Mouse (Mus musculus) midbrain, embryonic 12.5 days (tissue): ENCODE data around the gene Olfr1205. TPM values are rescaled to one million over a fixed set of nuclear protein-coding genes. Genes with fewer than 3 reads are reported as not detected.

Experiments
- ATAC-seq: fragments of 200-750 bp; cut with Nextera tagmentation; 2 replicates; pipeline ENCODE4 v1.8.0; 2017; ENCODE audit warnings: low read depth, moderate TSS enrichment, moderate library complexity; ENCODE audit not compliant: low FRiP score
- H3K27ac ChIP-seq: fragments of 300-500 bp; sonication (generic); replicated peaks from 2 replicates; pipeline ENCODE4 v1.5.1; 2016; ENCODE audit warnings: mild to moderate bottlenecking
- H3K27me3 ChIP-seq: fragments of 300-500 bp; sonication (generic); 2 replicates; pipeline ENCODE4 v1.6.1; 2016; ENCODE audit warnings: mild to moderate bottlenecking
- H3K36me3 ChIP-seq: fragments of 300-500 bp; sonication (generic); 2 replicates; pipeline ENCODE4 v1.6.1; 2016
- H3K4me1 ChIP-seq: fragments of 300-500 bp; sonication (generic); 2 replicates; pipeline ENCODE4 v1.6.1; 2016
- H3K4me2 ChIP-seq: fragments of 300-500 bp; sonication (generic); replicated peaks from 2 replicates; pipeline ENCODE4 v1.6.1; 2016; ENCODE audit warnings: mild to moderate bottlenecking, moderate library complexity
- H3K4me3 ChIP-seq: fragments of 300-500 bp; sonication (generic); 2 replicates; pipeline ENCODE4 v1.5.1; 2016; ENCODE audit warnings: mild to moderate bottlenecking
- H3K9ac ChIP-seq: fragments of 300-500 bp; sonication (generic); replicated peaks from 2 replicates; pipeline ENCODE4 v1.6.1; 2016; ENCODE audit warnings: mild to moderate bottlenecking, moderate library complexity
- H3K9me3 ChIP-seq: fragments of 300-500 bp; sonication (generic); 2 replicates; pipeline ENCODE4 v1.6.1; 2016; ENCODE audit warnings: mild to moderate bottlenecking
- WGBS: fragments of 180-500 bp; shearing (Covaris S2); methylation state at CpG from one replicate; pipeline ENCODE4 v1.1.7; 2016; 5-methylcytosine and 5-hydroxymethylcytosine counted together
- polyA plus RNA-seq: library from polyadenylated mRNA; unstranded; fragments of >200 nt; fragmentation: Nextera tagmentation; extraction: Ambion mirVana; gene quantifications from 2 replicates; pipeline ENCODE4 v1.2.1, GENCODE M21; 2016

Olfr1205 gene
- not detected in 2 replicates for polyA plus RNA-seq

- Histone ChIP-seq H3K4me1 (no peaks in the 10 kb centered on the region), H3K27ac (no peak within 1 kb of the TSS), H3K4me3 (no peak within 1 kb of the TSS), H3K9me3 (0 out of 2 replicates have a peak, but pooled peaks cover 3% of the 10 kb centered on the region), H3K36me3 (no peaks in the 10 kb centered on the region), H3K27me3 (no peaks in the 10 kb centered on the region), H3K9ac (no peak within 1 kb of the TSS), H3K4me2 (no peak within 1 kb of the TSS)
- no peak for ATAC-seq
- 87% methylated on average over 2 of the region's 2 CpGs for WGBS
These were observed at the start of gene Olfr1205 for GRCm38 (mm10) chr2:88829437-88829836. Gene Olfr1205 (plus strand): TSS chr2:88829737.

DNA sequence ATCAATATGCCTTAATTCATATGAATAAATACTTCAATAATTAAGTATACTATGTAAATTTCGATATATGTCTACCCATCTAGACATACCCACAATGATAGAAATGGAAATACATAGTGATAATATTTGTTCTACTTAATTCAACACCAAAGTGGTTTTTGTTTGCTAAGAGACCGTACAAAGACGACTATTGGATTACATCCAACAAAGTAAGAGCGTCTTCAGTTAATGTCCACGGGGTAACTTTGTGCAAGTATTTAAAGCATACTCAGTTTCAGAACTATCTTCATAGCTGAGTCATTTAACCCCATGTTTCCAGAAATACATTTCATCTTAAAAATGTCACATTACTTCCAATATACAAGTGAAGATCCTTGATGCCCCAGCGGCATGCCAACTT lies 36.8 kb upstream of the Olfr1205 start, which contains the start of gene Olfr1201:
Olfr1201 (plus strand) TSS at position 301 of the 400 bp plus-strand sequence.
- Histone ChIP-seq H3K36me3 (no peaks in the 10 kb centered on the region), H3K9me3 (no peaks in the 10 kb centered on the region), H3K4me1 (no peaks in the 10 kb centered on the region), H3K27ac (no peak within 1 kb of the TSS), H3K4me3 (no peak within 1 kb of the TSS), H3K9ac (no peak within 1 kb of the TSS), H3K27me3 (no peaks in the 10 kb centered on the region), H3K4me2 (no peak within 1 kb of the TSS)
- ATAC-seq = no peak
- 86% methylated on average over 6 of the region's 6 CpGs for WGBS

GRCm38 (mm10) chr2:88814196-88814595 lies 15.3 kb upstream of the Olfr1205 start, which contains the start of gene Olfr1202:
Gene Olfr1202 (plus strand): TSS chr2:88814496.
- Histone ChIP-seq H3K27me3 (no peaks in the 10 kb centered on the region), H3K9ac (no peak within 1 kb of the TSS), H3K4me3 (no peak within 1 kb of the TSS), H3K27ac (no peak within 1 kb of the TSS), H3K9me3 (no peaks in the 10 kb centered on the region), H3K36me3 (no peaks in the 10 kb centered on the region), H3K4me1 (no peaks in the 10 kb centered on the region), H3K4me2 (no peak within 1 kb of the TSS)
- 87% methylated on average over 1 of the region's 1 CpGs for WGBS
- no peak for ATAC-seq

DNA sequence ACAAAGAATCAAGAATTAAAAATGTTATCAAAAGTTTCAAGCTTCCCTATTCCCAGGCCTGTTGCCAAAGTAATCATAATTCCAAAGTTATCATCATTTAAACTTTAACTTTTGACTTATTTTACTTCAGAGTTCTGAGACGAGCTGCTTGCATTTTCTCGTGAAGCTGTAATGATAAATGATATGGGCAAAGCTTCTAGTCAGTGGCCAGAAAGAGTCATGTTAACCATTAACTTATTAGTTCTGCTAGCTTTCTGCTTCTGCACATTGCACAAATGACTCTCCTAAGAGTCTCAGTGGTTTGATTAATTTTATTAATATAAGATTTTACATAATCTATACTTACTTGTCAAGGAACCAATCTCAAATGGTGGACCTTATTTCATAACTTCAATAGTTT lies 8.9 kb downstream of the Olfr1205 start:
- Histone ChIP-seq H3K9me3 (no peaks in the 10 kb centered on the region), H3K27ac (no peak overlapping the region), H3K9ac (no peak overlapping the region), H3K27me3 (no peaks in the 10 kb centered on the region), H3K4me1 (no peaks in the 10 kb centered on the region), H3K36me3 (no peaks in the 10 kb centered on the region), H3K4me3 (no peak overlapping the region), H3K4me2 (no peak overlapping the region)
- ATAC-seq = no peak
- 87% methylated on average over 2 of the region's 2 CpGs for whole genome bisulfite sequencing

DNA sequence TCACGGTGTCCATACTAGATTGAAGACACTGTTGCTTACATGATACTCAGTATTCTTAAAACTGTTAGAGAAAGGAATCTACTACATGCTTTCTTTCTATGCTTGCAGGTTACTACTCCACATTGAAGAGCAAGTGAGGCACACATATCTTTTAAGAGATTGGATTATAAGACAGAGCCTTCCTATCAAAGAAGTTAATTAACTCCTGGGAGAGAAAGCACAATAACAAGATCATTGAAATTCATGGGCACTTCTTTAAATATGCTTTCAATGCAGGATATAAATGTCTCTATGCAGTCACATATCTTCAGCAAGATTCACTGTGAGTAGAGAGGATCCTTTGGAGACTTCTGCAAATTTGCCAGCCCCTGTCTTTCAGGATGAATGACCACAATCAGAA lies 19.5 kb downstream of the Olfr1205 start, which contains the start of gene Olfr1204:
Olfr1204 (plus strand) TSS at position 301 of the 400 bp plus-strand sequence.
- Histone ChIP-seq H3K9ac (no peak within 1 kb of the TSS), H3K4me2 (no peak within 1 kb of the TSS), H3K27me3 (no peaks in the 10 kb centered on the region), H3K4me1 (no peaks in the 10 kb centered on the region), H3K27ac (no peak within 1 kb of the TSS), H3K4me3 (no peak within 1 kb of the TSS), H3K36me3 (no peaks in the 10 kb centered on the region), H3K9me3 (no peaks in the 10 kb centered on the region)
- ATAC-seq = no peak
- WGBS = 95% methylated on average over 1 of the region's 1 CpGs

DNA sequence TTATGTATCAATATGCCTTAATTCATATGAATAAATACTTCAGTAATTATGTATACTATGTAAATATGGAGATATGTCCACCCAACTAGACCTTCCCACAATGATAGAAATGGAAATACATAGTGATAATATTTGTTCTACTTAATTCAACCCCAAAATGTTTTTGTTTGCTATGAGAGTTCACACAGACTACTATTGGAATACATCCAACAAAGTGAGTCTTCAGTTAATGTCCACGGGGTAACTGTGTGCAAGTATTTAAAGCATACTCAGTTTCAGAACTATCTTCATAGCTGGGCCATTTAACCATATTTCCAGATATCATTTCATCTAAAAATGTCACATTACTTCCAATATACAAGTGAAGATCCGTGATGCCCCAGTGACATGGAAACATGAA lies 33.4 kb downstream of the Olfr1205 start, which contains the start of gene Olfr1206:
Olfr1206 (plus strand) TSS at position 301 of the 400 bp plus-strand sequence.
- WGBS = 88% methylated on average over 2 of the region's 2 CpGs
- no peak within 1 kb of the TSS for H3K27ac ChIP-seq
- ATAC-seq = no peak
- H3K36me3 ChIP-seq = no peaks in the 10 kb centered on the region
- no peaks in the 10 kb centered on the region for H3K4me1 ChIP-seq
- H3K4me3 ChIP-seq = no peak within 1 kb of the TSS
- H3K27me3 ChIP-seq = no peaks in the 10 kb centered on the region
- no peak within 1 kb of the TSS for H3K9ac ChIP-seq
- no peaks in the 10 kb centered on the region for H3K9me3 ChIP-seq
- H3K4me2 ChIP-seq = no peak within 1 kb of the TSS

Other genes with a start within 250 kb of the Olfr1205 start
- gene Olfr1189, start 243.3 kb upstream of the Olfr1205 start, polyA plus RNA-seq = not detected in 2 replicates
- not detected in 2 replicates for gene Olfr1191-ps1, start 189.2 kb upstream of the Olfr1205 start, polyA plus RNA-seq
- not detected in 2 replicates for gene Olfr1192-ps1, start 181.2 kb upstream of the Olfr1205 start, polyA plus RNA-seq
- gene Olfr1193, start 154.1 kb upstream of the Olfr1205 start, polyA plus RNA-seq = not detected in 2 replicates
- gene Olfr1195, start 140.6 kb upstream of the Olfr1205 start, polyA plus RNA-seq = not detected in 2 replicates
- gene Olfr1196, start 125.1 kb upstream of the Olfr1205 start, polyA plus RNA-seq = not detected in 2 replicates
- not detected in 2 replicates for gene Olfr1197, start 97.4 kb upstream of the Olfr1205 start, polyA plus RNA-seq
- not detected in 2 replicates for gene Olfr1198, start 78.4 kb upstream of the Olfr1205 start, polyA plus RNA-seq
- not detected in 2 replicates for gene Olfr1199, start 69.3 kb upstream of the Olfr1205 start, polyA plus RNA-seq
- gene Olfr1200, start 59.2 kb upstream of the Olfr1205 start, polyA plus RNA-seq = not detected in 2 replicates
- gene Olfr1201, start 36.7 kb upstream of the Olfr1205 start, polyA plus RNA-seq = not detected in 2 replicates
- gene Olfr1202, start 15.2 kb upstream of the Olfr1205 start, polyA plus RNA-seq = not detected in 2 replicates
- gene Olfr1204, start 19.6 kb downstream of the Olfr1205 start, polyA plus RNA-seq = not detected in 2 replicates
- gene Olfr1206, start 33.5 kb downstream of the Olfr1205 start, polyA plus RNA-seq = not detected in 2 replicates
- gene Olfr1208, start 72.6 kb downstream of the Olfr1205 start, polyA plus RNA-seq = not detected in 2 replicates
- not detected in 2 replicates for gene Olfr1209, start 85.4 kb downstream of the Olfr1205 start, polyA plus RNA-seq
- not detected in 2 replicates for gene Olfr1211, start 108.4 kb downstream of the Olfr1205 start, polyA plus RNA-seq
- not detected in 2 replicates for gene Olfr1212, start 124.2 kb downstream of the Olfr1205 start, polyA plus RNA-seq
- not detected in 2 replicates for gene Gm13762, start 150.5 kb downstream of the Olfr1205 start, polyA plus RNA-seq
- not detected in 2 replicates for gene Olfr1214, start 162.9 kb downstream of the Olfr1205 start, polyA plus RNA-seq
- gene Olfr1215, start 177.2 kb downstream of the Olfr1205 start, polyA plus RNA-seq = not detected in 2 replicates
- gene Olfr1216, start 188.6 kb downstream of the Olfr1205 start, polyA plus RNA-seq = not detected in 2 replicates
- gene Olfr1217, start 202.3 kb downstream of the Olfr1205 start, polyA plus RNA-seq = not detected in 2 replicates
- not detected in 2 replicates for gene Olfr1218, start 231.4 kb downstream of the Olfr1205 start, polyA plus RNA-seq